Mouse (Mus musculus) CH12.LX (cell line): Measurements from ENCODE around the gene Gm20388. TPM values are rescaled to one million over a fixed set of nuclear protein-coding genes. Genes with fewer than 3 reads are reported as not detected.

Source experiments
- DNase-seq: peaks from one replicate; pipeline ENCODE4 v3.0.0-alpha.2; 2013; ENCODE audit errors: extremely low read depth
- H3K27ac ChIP-seq: 2 replicates; pipeline ENCODE4 v1.5.1; 2012; ENCODE audit warnings: low read depth, mild to moderate bottlenecking, control low read depth, moderate library complexity; ENCODE audit not compliant: insufficient read depth
- H3K27me3 ChIP-seq: replicated peaks from 2 replicates; pipeline ENCODE3; 2012; ENCODE audit warnings: inconsistent platforms
- H3K36me3 ChIP-seq, 2 experiments: replicated peaks in 1 of 2; 2 replicates each; pipeline versions ENCODE3 to v1.6.1; 2012; ENCODE audit warnings: inconsistent platforms in 1 of 2, low read length in 1 of 2, mild to moderate bottlenecking in 1 of 2, mixed read lengths in 1 of 2, moderate library complexity in 1 of 2; ENCODE audit not compliant: control insufficient read depth in 1 of 2, insufficient read depth in 1 of 2
- H3K4me1 ChIP-seq, 2 experiments: 2 replicates each; pipeline ENCODE4 v1.6.1; 2012; ENCODE audit warnings: inconsistent platforms in 1 of 2, moderate library complexity in 1 of 2; ENCODE audit not compliant: insufficient read depth in 2 of 2, control insufficient read depth in 1 of 2
- H3K4me2 ChIP-seq: 2 replicates; pipeline ENCODE4 v1.6.1; 2012; ENCODE audit warnings: low read depth, mild to moderate bottlenecking, control low read depth; ENCODE audit not compliant: poor library complexity, insufficient read depth, severe bottlenecking
- H3K4me3 ChIP-seq, 3 experiments: fragments of 150-350 bp in 1 of 3; sonication (generic) in 1 of 3; replicated peaks in 1 of 3; 2 replicates each; pipeline versions ENCODE3 to v1.5.1; 2011 to 2012; ENCODE audit warnings: low read depth in 2 of 3, low read length in 2 of 3, mild to moderate bottlenecking in 2 of 3, moderate library complexity in 2 of 3, control low read depth in 1 of 3, improper control_type of control experiment in 1 of 3, inconsistent platforms in 1 of 3, mixed read lengths in 1 of 3; ENCODE audit not compliant: poor library complexity in 1 of 3
- H3K79me2 ChIP-seq: replicated peaks from 2 replicates; pipeline ENCODE4 v1.6.1; 2012; ENCODE audit warnings: mild to moderate bottlenecking, moderate library complexity; ENCODE audit not compliant: control insufficient read depth, poor library complexity, insufficient read depth, severe bottlenecking; ENCODE audit errors: extremely low read depth
- H3K9ac ChIP-seq: 2 replicates; pipeline ENCODE4 v1.6.1; 2012; ENCODE audit warnings: low read depth, mild to moderate bottlenecking, control low read depth, moderate library complexity; ENCODE audit not compliant: insufficient read depth
- H3K9me3 ChIP-seq: replicated peaks from 2 replicates; pipeline ENCODE3; 2012; ENCODE audit warnings: low read length, inconsistent platforms, mixed read lengths
- BHLHE40 ChIP-seq: IDR thresholded peaks from 2 replicates; pipeline ENCODE4 v1.6.1; 2011; ENCODE audit warnings: mild to moderate bottlenecking, low read depth, low read length, improper control_type of control experiment
- E2F4 ChIP-seq: IDR thresholded peaks from 2 replicates; pipeline ENCODE4 v1.6.1; 2011; ENCODE audit warnings: low read depth, low read length, improper control_type of control experiment; ENCODE audit not compliant: insufficient replicate concordance
- EP300 ChIP-seq: IDR thresholded peaks from 2 replicates; pipeline ENCODE4 v1.6.1; 2011; ENCODE audit warnings: low read length, improper control_type of control experiment
- GABPA ChIP-seq: IDR thresholded peaks from 2 replicates; pipeline ENCODE4 v1.6.1; 2012; ENCODE audit warnings: low read depth, low read length, improper control_type of control experiment, inconsistent platforms; ENCODE audit not compliant: insufficient replicate concordance
- JUN ChIP-seq: IDR thresholded peaks from 2 replicates; pipeline ENCODE4 v1.6.1; 2011; ENCODE audit warnings: low read depth, mild to moderate bottlenecking, low read length, improper control_type of control experiment, moderate library complexity; ENCODE audit not compliant: insufficient read depth
- JUND ChIP-seq: conservative IDR thresholded peaks from 2 replicates; pipeline ENCODE4 v1.6.1; 2011; ENCODE audit warnings: low read depth, low read length, improper control_type of control experiment
- KAT2A ChIP-seq: IDR thresholded peaks from 2 replicates; pipeline ENCODE4 v1.6.1; 2012; ENCODE audit warnings: low read length, improper control_type of control experiment, inconsistent platforms; ENCODE audit not compliant: insufficient replicate concordance
- MAX ChIP-seq: IDR thresholded peaks from 2 replicates; pipeline ENCODE4 v1.6.1; 2011; ENCODE audit warnings: low read length, improper control_type of control experiment
- MAZ ChIP-seq: IDR thresholded peaks from 2 replicates; pipeline ENCODE4 v1.6.1; 2012; ENCODE audit warnings: low read depth, mild to moderate bottlenecking, inconsistent platforms, low read length, improper control_type of control experiment, moderate library complexity
- MEF2A ChIP-seq: IDR thresholded peaks from 2 replicates; pipeline ENCODE4 v1.6.1; 2014; ENCODE audit warnings: low read depth, mild to moderate bottlenecking, inconsistent platforms, low read length, improper control_type of control experiment, borderline replicate concordance
- MXI1 ChIP-seq: IDR thresholded peaks from 2 replicates; pipeline ENCODE4 v1.6.1; 2011; ENCODE audit warnings: mild to moderate bottlenecking, low read depth, low read length, improper control_type of control experiment
- NELFE ChIP-seq: IDR thresholded peaks from 2 replicates; pipeline ENCODE4 v1.6.1; 2011; ENCODE audit warnings: low read depth, low read length, improper control_type of control experiment
- NRF1 ChIP-seq: IDR thresholded peaks from 2 replicates; pipeline ENCODE4 v1.6.1; 2014; ENCODE audit warnings: low read depth, mild to moderate bottlenecking, inconsistent platforms, low read length, improper control_type of control experiment, moderate library complexity
- POLR2AphosphoS2 ChIP-seq: IDR thresholded peaks from 2 replicates; pipeline ENCODE4 v1.6.1; 2011; ENCODE audit warnings: low read depth, low read length, improper control_type of control experiment
- RAD21 ChIP-seq: IDR thresholded peaks from 2 replicates; pipeline ENCODE4 v1.6.1; 2011; ENCODE audit warnings: low read depth, mild to moderate bottlenecking, low read length, improper control_type of control experiment, moderate library complexity
- SIN3A ChIP-seq: IDR thresholded peaks from 2 replicates; pipeline ENCODE4 v1.6.1; 2012; ENCODE audit warnings: low read length, improper control_type of control experiment, inconsistent platforms
- SMC3 ChIP-seq: IDR thresholded peaks from 2 replicates; pipeline ENCODE4 v1.6.1; 2011; ENCODE audit warnings: low read depth, low read length, improper control_type of control experiment
- TCF12 ChIP-seq: IDR thresholded peaks from 2 replicates; pipeline ENCODE4 v1.6.1; 2014; ENCODE audit warnings: low read depth, mild to moderate bottlenecking, inconsistent platforms, low read length, improper control_type of control experiment
- USF1 ChIP-seq: IDR thresholded peaks from 2 replicates; pipeline ENCODE4 v1.6.1; 2014; ENCODE audit warnings: low read depth, mild to moderate bottlenecking, inconsistent platforms, low read length, improper control_type of control experiment
- USF2 ChIP-seq: conservative IDR thresholded peaks from 2 replicates; pipeline ENCODE4 v1.6.1; 2011; ENCODE audit warnings: low read depth, low read length, improper control_type of control experiment
- ZC3H11A ChIP-seq: IDR thresholded peaks from 2 replicates; pipeline ENCODE4 v1.6.1; 2012; ENCODE audit warnings: low read depth, mild to moderate bottlenecking, inconsistent platforms, low read length, improper control_type of control experiment
- dilution Hi-C: fragments of 300-500 bp; cut with MboI; formaldehyde crosslinking; loops from 2 replicates; pipeline ENCODE4 v1.14.3; 2020; ENCODE audit warnings: low sequenced_read_pairs; ENCODE audit not compliant: extremely low pct_unique_long_range_greater_than_20kb, extremely low pct_ligation_motif_present
- in situ Hi-C: fragments of 300-500 bp; cut with MboI; formaldehyde crosslinking; loops from 3 replicates; pipeline ENCODE4 v1.14.3; 2019; ENCODE audit warnings: low sequenced_read_pairs, low pct_ligation_motif_present, low pct_unique_long_range_greater_than_20kb, mixed read lengths
- polyA plus RNA-seq: library from polyadenylated mRNA; unstranded; fragments of >175 nt; gene quantifications from 2 replicates; pipeline ENCODE4 v1.2.1, GENCODE M21; 2012; ENCODE audit warnings: low read depth; ENCODE audit not compliant: insufficient read length
- total RNA-seq, 2 experiments: library from RNA; depleted of rRNA; stranded (reverse); fragments of 300-350 nt in 1 of 2; fragments of >200 nt in 1 of 2; gene quantifications; 2 replicates each; pipeline ENCODE4 v1.2.3; 2012 to 2014

The Gm20388 gene
- total and polyA plus RNA-seq, 3 experiments: 14.8 to 26.3 (median 22.2) TPM

DNA sequence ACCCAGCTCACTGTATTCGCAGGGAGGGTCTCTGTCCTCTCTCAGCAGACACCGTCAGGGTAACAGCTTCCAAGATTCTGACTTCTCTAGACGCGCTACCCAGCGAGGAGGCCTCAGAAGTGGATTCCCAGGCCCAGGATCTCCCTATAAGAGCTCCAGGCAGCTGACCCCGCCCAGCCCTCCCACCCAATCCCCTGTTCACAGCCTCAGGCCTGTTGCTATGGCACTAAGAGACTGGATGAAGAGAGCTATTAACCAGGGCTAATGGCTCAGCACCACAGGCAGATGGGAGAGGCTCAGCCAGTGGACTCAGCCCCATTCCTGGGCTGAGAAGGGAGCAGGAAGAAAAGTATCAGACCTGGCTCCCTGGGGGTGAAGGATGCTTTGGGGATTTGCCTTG lies 692.0 kb downstream of the Gm20388 start:
- no peak overlapping the region for H3K9ac ChIP-seq
- dilution Hi-C loops (no loop called here), in situ Hi-C loops (no loop called here)
- no peak for TF ChIP-seq NRF1
- TF ChIP-seq SMC3: no peak
- no peak for TF ChIP-seq SIN3A
- no peak for TF ChIP-seq MXI1
- TF ChIP-seq MAX: no peak
- no peak for TF ChIP-seq EP300
- TF ChIP-seq GABPA: no peak
- TF ChIP-seq RAD21: no peak
- TF ChIP-seq BHLHE40: no peak
- TF ChIP-seq JUND: no peak
- TF ChIP-seq USF2: no peak
- TF ChIP-seq ZC3H11A: no peak
- no peak for TF ChIP-seq USF1
- TF ChIP-seq MEF2A: no peak
- no peak for TF ChIP-seq POLR2AphosphoS2
- no peak for TF ChIP-seq JUN
- no peak for TF ChIP-seq E2F4
- no peak for TF ChIP-seq KAT2A
- no peak for TF ChIP-seq NELFE
- TF ChIP-seq TCF12: no peak
- no peak overlapping the region for H3K4me2 ChIP-seq
- H3K27ac ChIP-seq: no peak overlapping the region
- H3K36me3 ChIP-seq: no peaks in the 10 kb centered on the region
- H3K4me1 ChIP-seq: peaks cover 5 to 6% of the 10 kb centered on the region in 2 experiments
- H3K9me3 ChIP-seq: peaks cover 5% of the 10 kb centered on the region
- no peak overlapping the region for H3K4me3 ChIP-seq
- H3K27me3 ChIP-seq: peaks cover 5% of the 10 kb centered on the region
- H3K79me2 ChIP-seq: no peaks in the 10 kb centered on the region
- DNase-seq: no peak

DNA sequence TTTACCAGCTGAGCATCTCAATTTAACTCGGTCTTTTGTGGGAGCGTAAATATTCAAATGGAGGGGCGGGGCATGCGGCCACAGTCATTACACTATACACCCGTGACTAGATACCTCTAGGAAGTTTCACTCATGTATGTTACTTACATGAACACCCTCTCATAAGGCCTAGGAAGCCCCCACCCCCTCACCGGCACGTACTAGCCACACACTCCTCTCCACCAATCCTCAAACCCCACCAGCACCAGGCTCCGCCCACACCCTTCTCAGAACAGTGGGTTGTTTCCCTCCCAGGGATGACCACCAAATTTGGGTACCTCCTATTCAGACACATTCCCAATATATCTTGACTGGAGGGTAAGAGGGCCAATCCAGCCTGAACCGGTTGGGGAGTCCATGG lies 696.8 kb downstream of the Gm20388 start:
- no peak overlapping the region for H3K9ac ChIP-seq
- H3K27me3 ChIP-seq: peaks cover 37% of the 10 kb centered on the region
- in situ Hi-C loops (no loop called here), dilution Hi-C loops (no loop called here)
- peaks cover 7 to 14% of the 10 kb centered on the region in 2 experiments for H3K4me1 ChIP-seq
- TF ChIP-seq MAZ (no peak), BHLHE40 (0 out of 2 replicates have a peak, but pooled peaks have one; percentile 12)
- H3K79me2 ChIP-seq: no peaks in the 10 kb centered on the region
- DNase-seq: peak; percentile 34
- H3K4me2 ChIP-seq: peak overlapping the region; percentile 86
- H3K4me3 ChIP-seq: peak overlapping the region; percentile 7 to 34 (median 29)
- H3K9me3 ChIP-seq: peaks cover 8% of the 10 kb centered on the region
- H3K36me3 ChIP-seq: no peaks in the 10 kb centered on the region
- H3K27ac ChIP-seq: no peak overlapping the region
